Mouse (Mus musculus) lung, postnatal 10 days (tissue): ENCODE measurements at regions not wholly inside any gene's neighbourhood (a gene's known extent, or its start where the extent isn't known, plus 50 kb on each side); places are given as distances from the start of the nearest gene placed in this dataset.

Source experiments
- DNase-seq: peaks from one replicate; pipeline ENCODE4 v3.0.0; 2021

DNA sequence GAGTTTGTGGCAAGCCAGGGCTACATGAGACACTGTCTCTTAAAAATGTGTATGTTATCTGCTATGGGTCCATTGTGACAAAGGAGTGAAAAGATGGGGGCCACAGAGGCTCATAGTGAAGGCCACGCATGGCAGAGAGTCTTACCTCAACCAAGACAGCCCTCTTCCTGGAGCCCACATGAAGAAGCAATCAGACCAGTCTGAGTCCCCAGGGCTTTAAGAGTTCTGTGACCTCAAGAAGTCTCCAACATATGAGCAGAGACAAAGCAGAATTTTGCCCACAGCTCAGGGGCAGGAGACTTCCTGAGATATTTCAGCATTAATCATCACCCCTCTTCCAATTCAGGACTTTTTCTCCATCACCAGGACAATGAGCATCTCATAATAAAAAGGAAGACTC is 50.4 kb upstream of the Ankrd34c start:
- no peak for DNase-seq
